Mouse (Mus musculus): ENCODE results near the gene Hhat. TPM values are rescaled to one million over a fixed set of nuclear protein-coding genes. Genes with fewer than 3 reads are reported as not detected.

Hhat gene
- polyA plus RNA-seq (2014; fragmentation: Nextera tagmentation; extraction: Ambion mirVana) = 3.8 and 4.3 TPM in 2 replicates

DNA sequence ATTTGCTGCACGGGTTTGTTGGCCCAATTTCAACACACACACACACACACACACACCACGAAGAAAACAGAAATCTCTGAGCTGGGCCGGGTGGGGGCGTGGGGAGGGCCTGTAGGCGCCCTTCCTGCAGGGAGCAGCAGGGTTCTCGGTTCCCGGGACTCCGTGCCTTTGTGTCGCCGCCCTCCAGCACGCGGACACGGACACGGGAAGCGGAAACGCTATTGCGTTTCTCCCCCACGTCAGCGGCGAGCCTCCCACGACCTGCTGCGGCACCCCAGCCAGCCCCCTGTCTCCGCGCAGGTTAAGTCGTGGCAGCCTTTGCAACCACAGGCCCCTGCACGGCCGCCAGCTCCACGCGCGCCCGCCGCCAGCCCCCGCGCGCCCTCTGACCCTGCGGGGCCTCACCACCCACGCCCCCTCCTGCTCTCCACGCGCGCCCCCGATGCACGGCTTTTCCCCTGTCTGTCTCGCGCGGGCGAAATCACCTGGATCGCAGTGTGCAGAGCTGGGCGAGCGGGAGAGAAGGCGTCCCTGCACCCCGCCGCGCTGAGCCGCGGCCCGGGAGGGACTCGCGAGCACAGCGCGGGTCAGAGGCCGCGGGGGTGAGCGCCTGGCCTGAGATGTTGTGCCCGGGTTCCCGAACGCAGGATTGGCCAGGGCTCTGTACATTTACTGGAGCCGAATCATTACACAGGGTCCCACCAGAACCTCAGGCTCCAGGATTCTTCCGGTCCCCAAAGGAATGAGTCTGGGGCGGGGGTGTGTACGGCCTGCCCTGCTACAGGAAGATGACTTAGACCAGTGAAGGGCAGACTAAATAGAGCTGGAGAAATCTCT is at the start of gene Hhat:
Gene Hhat (minus strand): TSS at position 729 of the 837 bp plus-strand sequence.
- no peaks in the 10 kb centered on the region for H3K9me3 ChIP-seq (ENCODE audit: control insufficient read depth, low read length)
- H3K27me3 ChIP-seq (replicated peaks; ENCODE audit: control insufficient read depth, insufficient read depth, low read length) = no peaks in the 10 kb centered on the region
- peak within 1 kb of the TSS; percentile 76 for H3K4me3 ChIP-seq (ENCODE audit: low read depth, low read length)
- ATAC-seq (replicated peaks; ENCODE audit: low FRiP score) (peak; percentile 76), DNase-seq (ENCODE audit: low spot score) (peak; percentile 65)
- peak within 1 kb of the TSS; percentile 90 for H3K9ac ChIP-seq (ENCODE audit: low read depth, low read length)
- H3K4me1 ChIP-seq (replicated peaks; ENCODE audit: control insufficient read depth, insufficient read depth, low read length) = peaks cover 4% of the 10 kb centered on the region; the same call in 1 of the 2 replicates
- H3K27ac ChIP-seq (ENCODE audit: low read depth, low read length) = peak within 1 kb of the TSS; percentile 82
- H3K36me3 ChIP-seq (ENCODE audit: control insufficient read depth, insufficient read depth, low read length) = no peaks in the 10 kb centered on the region
- WGBS = under 1% methylated on average over 70 of the region's 70 CpGs
- peak within 1 kb of the TSS; percentile 99 for H3K4me2 ChIP-seq

DNA sequence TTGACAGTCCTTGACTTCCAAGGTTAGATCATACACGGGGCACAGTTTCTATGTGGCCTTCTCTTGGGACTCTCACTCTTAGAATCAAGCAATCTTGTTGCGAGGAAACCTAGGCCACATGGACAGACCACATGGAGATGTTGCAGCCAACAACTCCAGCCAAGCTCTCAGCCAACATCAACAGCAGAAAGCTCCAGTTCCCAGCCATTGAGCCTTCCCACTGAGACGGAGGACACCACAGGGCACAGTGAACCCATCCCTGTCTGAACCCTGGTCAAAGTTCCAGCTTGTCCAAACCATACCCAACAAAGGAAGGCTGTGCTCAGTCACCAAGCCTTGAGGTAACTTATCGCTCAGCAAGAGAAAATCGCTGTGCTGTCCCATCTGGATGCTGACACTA is 47.3 kb upstream of the Hhat start:
- 82% methylated on average over 5 of the region's 5 CpGs for WGBS
- Histone ChIP-seq H3K36me3 (ENCODE audit: control insufficient read depth, insufficient read depth, low read length) (no peaks in the 10 kb centered on the region), H3K9me3 (ENCODE audit: control insufficient read depth, low read length) (no peaks in the 10 kb centered on the region), H3K4me1 (replicated peaks; ENCODE audit: control insufficient read depth, insufficient read depth, low read length) (0 out of 2 replicates have a peak, but pooled peaks cover 5% of the 10 kb centered on the region), H3K27me3 (replicated peaks; ENCODE audit: control insufficient read depth, insufficient read depth, low read length) (no peaks in the 10 kb centered on the region), H3K9ac (ENCODE audit: low read depth, low read length) (no peak overlapping the region), H3K4me3 (ENCODE audit: low read depth, low read length) (no peak overlapping the region), H3K27ac (ENCODE audit: low read depth, low read length) (no peak overlapping the region), H3K4me2 (no peak overlapping the region)
- DNase-seq (ENCODE audit: low spot score) (no peak), ATAC-seq (replicated peaks; ENCODE audit: low FRiP score) (no peak)

DNA sequence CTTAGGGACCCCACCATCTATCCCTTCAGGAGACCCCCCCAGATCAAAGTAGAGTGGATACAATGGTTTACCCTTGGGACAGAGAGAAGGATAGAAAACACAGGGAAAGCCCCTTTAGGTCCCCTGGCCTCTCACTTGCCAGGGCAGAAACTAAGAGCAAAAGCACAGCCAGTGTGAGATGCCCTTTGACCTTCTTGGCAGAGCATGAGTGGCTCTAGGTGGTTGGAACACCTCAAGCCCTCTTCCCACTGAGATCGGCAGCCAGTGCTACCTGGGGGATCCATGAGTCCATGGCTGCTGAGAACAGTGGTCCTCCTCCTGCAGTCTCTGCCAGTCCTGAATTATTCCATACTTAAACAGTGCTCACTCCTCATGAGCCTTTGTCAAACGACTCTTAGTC is 44.8 kb upstream of the Hhat start:
- no peaks in the 10 kb centered on the region for H3K36me3 ChIP-seq (ENCODE audit: control insufficient read depth, insufficient read depth, low read length)
- DNase-seq (ENCODE audit: low spot score) (no peak), ATAC-seq (replicated peaks; ENCODE audit: low FRiP score) (no peak)
- H3K4me3 ChIP-seq (ENCODE audit: low read depth, low read length) = no peak overlapping the region
- H3K4me2 ChIP-seq = no peak overlapping the region
- WGBS = 51% methylated on average over 2 of the region's 2 CpGs
- H3K27me3 ChIP-seq (replicated peaks; ENCODE audit: control insufficient read depth, insufficient read depth, low read length) = no peaks in the 10 kb centered on the region
- H3K4me1 ChIP-seq (replicated peaks; ENCODE audit: control insufficient read depth, insufficient read depth, low read length) = 0 out of 2 replicates have a peak, but pooled peaks cover 5% of the 10 kb centered on the region
- no peaks in the 10 kb centered on the region for H3K9me3 ChIP-seq (ENCODE audit: control insufficient read depth, low read length)
- no peak overlapping the region for H3K27ac ChIP-seq (ENCODE audit: low read depth, low read length)
- H3K9ac ChIP-seq (ENCODE audit: low read depth, low read length) = no peak overlapping the region

DNA sequence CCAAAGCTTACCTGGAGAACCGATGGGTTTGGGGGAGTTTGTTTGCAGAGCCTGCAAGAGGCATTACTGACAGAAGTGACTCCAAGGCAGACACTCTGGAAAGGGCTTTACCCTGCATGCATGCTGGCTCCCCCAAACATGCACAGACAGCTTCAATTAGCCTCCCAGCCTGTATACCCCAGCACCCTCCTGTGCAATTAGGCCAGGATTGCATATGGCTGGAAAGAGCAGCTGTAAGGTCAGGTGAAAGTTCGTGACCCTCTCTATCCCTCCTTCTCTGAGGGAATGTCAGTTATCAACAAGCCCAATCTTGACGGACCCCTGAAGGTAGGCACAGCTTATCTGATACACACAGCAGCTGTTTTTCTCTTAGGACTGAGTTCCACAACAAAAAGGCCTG is 43.7 kb upstream of the Hhat start:
- H3K9me3 ChIP-seq (ENCODE audit: control insufficient read depth, low read length) = no peaks in the 10 kb centered on the region
- ATAC-seq (replicated peaks; ENCODE audit: low FRiP score) (no peak), DNase-seq (ENCODE audit: low spot score) (no peak)
- no peak overlapping the region for H3K4me3 ChIP-seq (ENCODE audit: low read depth, low read length)
- 0 out of 2 replicates have a peak, but pooled peaks cover 5% of the 10 kb centered on the region for H3K4me1 ChIP-seq (replicated peaks; ENCODE audit: control insufficient read depth, insufficient read depth, low read length)
- H3K36me3 ChIP-seq (ENCODE audit: control insufficient read depth, insufficient read depth, low read length) = no peaks in the 10 kb centered on the region
- no peaks in the 10 kb centered on the region for H3K27me3 ChIP-seq (replicated peaks; ENCODE audit: control insufficient read depth, insufficient read depth, low read length)
- 41% methylated on average over 3 of the region's 3 CpGs for WGBS
- no peak overlapping the region for H3K27ac ChIP-seq (ENCODE audit: low read depth, low read length)
- H3K4me2 ChIP-seq = no peak overlapping the region
- no peak overlapping the region for H3K9ac ChIP-seq (ENCODE audit: low read depth, low read length)

DNA sequence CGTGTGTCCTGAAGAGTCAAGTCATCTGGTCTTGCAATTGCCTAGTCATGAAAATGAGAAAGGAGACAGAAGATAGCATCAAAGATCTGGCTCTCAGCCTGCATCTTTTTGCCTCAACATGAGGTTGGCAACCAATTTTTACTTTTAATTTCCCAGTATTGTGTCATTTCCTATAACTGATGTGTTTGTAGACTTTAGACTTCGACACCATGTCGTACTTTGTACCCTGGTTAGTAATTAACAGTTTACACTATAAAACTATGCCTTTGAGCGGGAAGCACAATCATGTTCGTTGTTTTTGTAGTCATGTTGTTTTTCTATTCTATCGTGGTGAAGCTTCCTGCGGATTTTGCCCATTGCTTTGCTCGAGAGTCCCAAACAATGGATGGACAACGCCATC is 41.7 kb upstream of the Hhat start:
- 87% methylated on average over 9 of the region's 9 CpGs for whole genome bisulfite sequencing
- no peak overlapping the region for H3K9ac ChIP-seq (ENCODE audit: low read depth, low read length)
- H3K4me1 ChIP-seq (replicated peaks; ENCODE audit: control insufficient read depth, insufficient read depth, low read length) = 0 out of 2 replicates have a peak, but pooled peaks cover 5% of the 10 kb centered on the region
- no peak overlapping the region for H3K4me2 ChIP-seq
- no peak for DNase-seq (ENCODE audit: low spot score)
- H3K27ac ChIP-seq (ENCODE audit: low read depth, low read length) = no peak overlapping the region
- ATAC-seq (replicated peaks; ENCODE audit: low FRiP score) = no peak
- H3K27me3 ChIP-seq (replicated peaks; ENCODE audit: control insufficient read depth, insufficient read depth, low read length) = no peaks in the 10 kb centered on the region
- no peak overlapping the region for H3K4me3 ChIP-seq (ENCODE audit: low read depth, low read length)
- no peaks in the 10 kb centered on the region for H3K9me3 ChIP-seq (ENCODE audit: control insufficient read depth, low read length)
- H3K36me3 ChIP-seq (ENCODE audit: control insufficient read depth, insufficient read depth, low read length) = no peaks in the 10 kb centered on the region

DNA sequence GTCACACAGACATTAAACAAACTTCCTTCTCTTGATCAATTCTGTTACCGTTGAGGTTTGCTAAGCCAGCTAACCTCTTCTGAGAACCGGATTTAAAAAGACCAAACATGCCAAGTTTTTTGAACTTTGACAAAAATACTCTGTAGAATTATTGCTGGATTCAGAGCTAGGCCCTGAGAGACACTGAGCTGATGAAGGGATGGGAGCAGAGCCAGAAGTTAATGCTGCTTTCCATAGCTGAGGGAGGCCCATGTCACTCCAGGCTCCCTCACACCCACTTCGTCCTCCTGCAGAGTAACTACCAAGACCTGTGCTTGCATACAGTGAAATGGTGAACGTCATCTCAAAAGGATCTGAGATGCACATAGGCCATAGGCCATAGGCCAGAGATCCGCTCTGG is 41.3 kb upstream of the Hhat start:
- ATAC-seq (replicated peaks; ENCODE audit: low FRiP score) = no peak
- H3K27ac ChIP-seq (ENCODE audit: low read depth, low read length) = no peak overlapping the region
- no peak overlapping the region for H3K4me2 ChIP-seq
- H3K9me3 ChIP-seq (ENCODE audit: control insufficient read depth, low read length) = no peaks in the 10 kb centered on the region
- no peaks in the 10 kb centered on the region for H3K36me3 ChIP-seq (ENCODE audit: control insufficient read depth, insufficient read depth, low read length)
- no peak overlapping the region for H3K4me3 ChIP-seq (ENCODE audit: low read depth, low read length)
- H3K27me3 ChIP-seq (replicated peaks; ENCODE audit: control insufficient read depth, insufficient read depth, low read length) = no peaks in the 10 kb centered on the region
- H3K4me1 ChIP-seq (replicated peaks; ENCODE audit: control insufficient read depth, insufficient read depth, low read length) = 0 out of 2 replicates have a peak, but pooled peaks cover 5% of the 10 kb centered on the region
- no peak for DNase-seq (ENCODE audit: low spot score)
- WGBS = 79% methylated on average over 5 of the region's 5 CpGs
- no peak overlapping the region for H3K9ac ChIP-seq (ENCODE audit: low read depth, low read length)

DNA sequence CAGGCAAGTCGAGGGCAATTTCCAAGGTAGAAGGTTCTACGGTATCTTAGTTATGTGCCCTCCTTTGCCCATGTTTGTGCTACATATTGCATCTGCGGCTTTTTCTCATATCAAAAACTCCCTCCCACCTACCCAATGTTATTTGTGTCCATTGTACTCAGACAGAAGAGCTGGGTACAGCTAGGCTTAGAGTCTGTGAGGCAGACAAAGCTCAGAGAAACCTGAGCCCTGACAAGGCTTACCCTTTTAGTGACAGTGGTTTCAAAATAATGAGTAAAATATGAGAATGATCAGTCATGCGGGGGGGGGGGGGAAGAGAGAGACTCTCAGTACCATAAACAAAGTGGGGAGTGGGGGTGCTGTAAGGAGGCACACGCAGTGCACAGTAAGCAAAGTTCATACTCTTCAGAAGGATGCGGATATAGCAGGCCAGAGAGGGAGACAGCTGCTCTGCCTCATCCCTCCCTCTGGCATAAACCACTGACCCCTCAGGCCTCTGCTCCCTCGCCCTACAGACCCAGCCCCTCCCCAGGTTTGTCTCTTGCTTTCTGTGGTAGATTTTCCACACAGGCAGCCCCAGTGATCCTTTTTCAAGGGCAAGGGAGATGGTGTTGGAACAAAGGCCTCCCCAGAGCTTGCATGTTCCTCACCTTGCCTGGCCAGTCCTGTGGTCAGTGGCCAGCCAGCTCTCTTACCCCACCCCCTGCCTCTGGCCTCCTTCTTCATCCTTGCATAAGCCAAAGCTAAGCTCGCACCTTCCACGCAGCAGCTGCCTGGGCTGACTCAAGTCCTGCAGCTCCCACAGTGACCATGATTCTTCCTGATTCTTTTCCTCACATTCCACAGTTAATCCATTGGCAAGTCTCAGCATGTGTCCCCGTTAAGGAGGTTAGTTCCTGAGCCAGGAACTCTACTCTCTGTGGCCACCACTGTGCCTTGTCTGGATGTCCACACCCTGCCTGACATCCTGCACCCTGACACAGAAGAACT is 35.4 kb upstream of the Hhat start:
- 57% methylated on average over 10 of the region's 10 CpGs for WGBS
- Histone ChIP-seq H3K4me2 (no peak overlapping the region), H3K9me3 (ENCODE audit: control insufficient read depth, low read length) (no peaks in the 10 kb centered on the region), H3K4me3 (ENCODE audit: low read depth, low read length) (no peak overlapping the region), H3K27me3 (replicated peaks; ENCODE audit: control insufficient read depth, insufficient read depth, low read length) (no peaks in the 10 kb centered on the region), H3K36me3 (ENCODE audit: control insufficient read depth, insufficient read depth, low read length) (no peaks in the 10 kb centered on the region), H3K9ac (ENCODE audit: low read depth, low read length) (no peak overlapping the region), H3K27ac (ENCODE audit: low read depth, low read length) (no peak overlapping the region), H3K4me1 (replicated peaks; ENCODE audit: control insufficient read depth, insufficient read depth, low read length) (peaks cover 4% of the 10 kb centered on the region; the same call in 1 of the 2 replicates)
- DNase-seq (ENCODE audit: low spot score) (no peak), ATAC-seq (replicated peaks; ENCODE audit: low FRiP score) (peak; percentile 34; the same call in 1 of the 2 replicates)

DNA sequence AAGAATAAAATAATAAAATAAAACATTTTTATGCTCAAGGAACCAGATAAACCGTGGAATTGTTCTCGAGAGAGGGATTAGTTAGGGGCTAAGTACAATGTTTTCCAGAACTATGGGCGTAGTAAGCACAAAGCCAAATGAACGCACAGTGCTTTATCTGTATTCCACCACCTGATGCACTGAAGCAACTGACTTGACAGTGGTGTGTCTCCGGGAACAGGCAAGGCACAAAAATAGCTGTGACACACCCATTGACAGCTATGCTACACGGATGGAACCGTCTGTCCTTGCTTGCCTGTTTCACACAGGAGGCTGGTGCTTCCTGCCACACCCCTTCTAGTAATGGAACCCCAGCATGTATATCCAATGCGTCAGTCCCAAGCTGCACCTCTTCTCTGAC is 29.3 kb upstream of the Hhat start:
- H3K4me1 ChIP-seq (replicated peaks; ENCODE audit: control insufficient read depth, insufficient read depth, low read length) = peaks cover 8% of the 10 kb centered on the region
- no peak for DNase-seq (ENCODE audit: low spot score)
- no peak overlapping the region for H3K4me3 ChIP-seq (ENCODE audit: low read depth, low read length)
- no peak overlapping the region for H3K9ac ChIP-seq (ENCODE audit: low read depth, low read length)
- 54% methylated on average over 8 of the region's 8 CpGs for WGBS
- peak overlapping the region; percentile 49; the same call in 1 of the 2 replicates for H3K27ac ChIP-seq (ENCODE audit: low read depth, low read length)
- peak; percentile 90 for ATAC-seq (replicated peaks; ENCODE audit: low FRiP score)
- H3K36me3 ChIP-seq (ENCODE audit: control insufficient read depth, insufficient read depth, low read length) = no peaks in the 10 kb centered on the region
- H3K4me2 ChIP-seq = no peak overlapping the region
- no peaks in the 10 kb centered on the region for H3K27me3 ChIP-seq (replicated peaks; ENCODE audit: control insufficient read depth, insufficient read depth, low read length)
- H3K9me3 ChIP-seq (ENCODE audit: control insufficient read depth, low read length) = no peaks in the 10 kb centered on the region
